Mouse (Mus musculus): ENCODE measurements around the gene Ifi27. TPM values are rescaled to one million over a fixed set of nuclear protein-coding genes. Genes with fewer than 3 reads are reported as not detected.

Gene Ifi27
- 11.4 and 14.9 TPM in 2 replicates for polyA plus RNA-seq (2012; ENCODE audit: low replicate concordance)

GRCm38 (mm10) chr12:103433986-103434731 is at the start of gene Ifi27:
Ifi27 (plus strand) TSS chr12:103434211.

GRCm38 (mm10) chr12:103388505-103389347 is 45.3 kb upstream of the Ifi27 start, which contains the start of gene Otub2:
Otub2 (plus strand) TSS chr12:103388682.

GRCm38 (mm10) chr12:103407720-103408119 is 26.3 kb upstream of the Ifi27 start, which contains the start of gene 9330161L09Rik:
9330161L09Rik (minus strand) TSS chr12:103407820.

GRCm38 (mm10) chr12:103425729-103426470 is 8.1 kb upstream of the Ifi27 start, which contains the start of gene Ddx24:
Ddx24 (minus strand) TSS chr12:103425830.

GRCm38 (mm10) chr12:103443524-103443923 is 9.5 kb downstream of the Ifi27 start, which contains the start of gene Ifi27l2a:
Ifi27l2a (minus strand) TSS chr12:103443680.

GRCm38 (mm10) chr12:103457140-103457539 is 23.1 kb downstream of the Ifi27 start, which contains the start of gene Ifi27l2b:
Ifi27l2b (minus strand) TSS chr12:103457223.

Other genes starting within 250 kb of the Ifi27 start
- not detected in 2 replicates for gene Prima1, start 192.1 kb upstream of the Ifi27 start, polyA plus RNA-seq (2012; ENCODE audit: low replicate concordance)
- gene Fam181a, start 123.2 kb upstream of the Ifi27 start, polyA plus RNA-seq (2012; ENCODE audit: low replicate concordance) = not detected in 2 replicates
- 132 and 134 TPM in 2 replicates for gene Asb2, start 78.2 kb upstream of the Ifi27 start, polyA plus RNA-seq (2012; ENCODE audit: low replicate concordance)
- gene Otub2, start 45.5 kb upstream of the Ifi27 start, polyA plus RNA-seq (2012; ENCODE audit: low replicate concordance) = 1.3 and 1.9 TPM in 2 replicates
- 0.12 TPM in 1 of 2 replicates, not detected in the other for gene 9330161L09Rik, start 26.4 kb upstream of the Ifi27 start, polyA plus RNA-seq (2012; ENCODE audit: low replicate concordance)
- 15.8 and 31.3 TPM in 2 replicates for gene Ddx24, start 8.4 kb upstream of the Ifi27 start, polyA plus RNA-seq (2012; ENCODE audit: low replicate concordance)
- 42.1 and 222 TPM in 2 replicates for gene Ifi27l2a, start 9.5 kb downstream of the Ifi27 start, polyA plus RNA-seq (2012; ENCODE audit: low replicate concordance)
- gene Ifi27l2b, start 23.0 kb downstream of the Ifi27 start, polyA plus RNA-seq (2012; ENCODE audit: low replicate concordance) = not detected in 2 replicates
- gene Ppp4r4, start 98.1 kb downstream of the Ifi27 start, polyA plus RNA-seq (2012; ENCODE audit: low replicate concordance) = 0.02 and 0.04 TPM in 2 replicates
- not detected in 2 replicates for gene Serpina10, start 197.2 kb downstream of the Ifi27 start, polyA plus RNA-seq (2012; ENCODE audit: low replicate concordance)
- not detected in 2 replicates for gene Serpina6, start 223.0 kb downstream of the Ifi27 start, polyA plus RNA-seq (2012; ENCODE audit: low replicate concordance)
- not detected in 2 replicates for gene Serpina16, start 241.9 kb downstream of the Ifi27 start, polyA plus RNA-seq (2012; ENCODE audit: low replicate concordance)

Measured in hematopoietic multipotent progenitor cell, adult 10-12 weeks (in vitro differentiated cells).